Mouse (Mus musculus) spleen, adult 2 months (tissue): ENCODE measurements around the gene Pld5. TPM values are rescaled to one million over a fixed set of nuclear protein-coding genes. Genes with fewer than 3 reads are reported as not detected.
"Not testable (repeated sequence)": the region's sequence is repeated elsewhere in the genome, so short reads cannot be mapped to it uniquely, and the experiment has no call there.

Source experiments
- DNase-seq, 2 experiments: peaks; one replicate each; pipeline versions ENCODE4 v3.0.0 to v3.0.0-alpha.2; 2012 to 2021; ENCODE audit warnings: low spot score in 2 of 2, low read depth in 1 of 2
- H3K27ac ChIP-seq: fragments of 200-500 bp; 2 replicates; pipeline ENCODE4 v1.5.1; 2012; ENCODE audit warnings: low read length, inconsistent platforms; ENCODE audit not compliant: insufficient read depth
- H3K27me3 ChIP-seq: fragments of 200-500 bp; 2 replicates; pipeline ENCODE4 v1.6.1; 2012; ENCODE audit warnings: mild to moderate bottlenecking, moderate library complexity, low read length, inconsistent platforms; ENCODE audit not compliant: control insufficient read depth, insufficient read depth
- H3K36me3 ChIP-seq: fragments of 200-500 bp; 2 replicates; pipeline ENCODE4 v1.6.1; 2012; ENCODE audit warnings: mild to moderate bottlenecking, low read length, inconsistent platforms; ENCODE audit not compliant: control insufficient read depth, insufficient read depth
- H3K4me1 ChIP-seq: fragments of 200-500 bp; 2 replicates; pipeline ENCODE4 v1.6.1; 2011; ENCODE audit warnings: inconsistent platforms; ENCODE audit not compliant: control insufficient read depth, insufficient read depth, insufficient read length
- H3K4me3 ChIP-seq: fragments of 200-500 bp; 2 replicates; pipeline ENCODE4 v1.5.1; 2011; ENCODE audit warnings: mild to moderate bottlenecking, inconsistent platforms; ENCODE audit not compliant: insufficient read depth, insufficient read length; ENCODE audit errors: extremely low read depth
- CTCF ChIP-seq: fragments of 200-500 bp; IDR thresholded peaks from 2 replicates; pipeline ENCODE4 v1.5.1; 2011; ENCODE audit warnings: mild to moderate bottlenecking, inconsistent platforms; ENCODE audit not compliant: insufficient read depth, insufficient read length, insufficient replicate concordance; ENCODE audit errors: extremely low read depth
- POLR2A ChIP-seq: fragments of 200-500 bp; IDR thresholded peaks from 2 replicates; pipeline ENCODE4 v1.6.1; 2011; ENCODE audit warnings: low read depth, low read length, inconsistent platforms
- WGBS: fragments of 180-500 bp; shearing (Covaris S2); methylation state at CpG from one replicate; pipeline ENCODE4 v1.1.7; 2018; 5-methylcytosine and 5-hydroxymethylcytosine counted together
- polyA plus RNA-seq: library from polyadenylated mRNA; depleted of rRNA; stranded (reverse); fragments of >200 nt; gene quantifications from 2 replicates; pipeline ENCODE4 v1.2.3, GENCODE M21; 2012

The Pld5 gene
- polyA plus RNA-seq, 1 experiment = not detected

- no peak overlapping the region for H3K4me3 ChIP-seq
- no peaks in the 10 kb centered on the region for H3K27me3 ChIP-seq
- TF ChIP-seq POLR2A = no peak
- no peak for TF ChIP-seq CTCF
- H3K36me3 ChIP-seq = no peaks in the 10 kb centered on the region
- no peak overlapping the region for H3K27ac ChIP-seq
- 89% methylated on average over 5 of the region's 5 CpGs for WGBS
- no peaks in the 10 kb centered on the region for H3K4me1 ChIP-seq
- DNase-seq = no peak
These were observed 286.7 kb downstream of the Pld5 start for GRCm38 (mm10) chr1:175988448-175988847.

GRCm38 (mm10) chr1:175979014-175979413, 296.1 kb downstream of the Pld5 start, which contains the start of gene Rbm8a2:
Rbm8a2 (minus strand) TSS chr1:175979114.
- not testable (repeated sequence) for H3K36me3 ChIP-seq, H3K27ac ChIP-seq, DNase-seq, H3K4me1 ChIP-seq, H3K27me3 ChIP-seq, H3K4me3 ChIP-seq
- 89% methylated on average over 7 of the region's 7 CpGs for WGBS

DNA sequence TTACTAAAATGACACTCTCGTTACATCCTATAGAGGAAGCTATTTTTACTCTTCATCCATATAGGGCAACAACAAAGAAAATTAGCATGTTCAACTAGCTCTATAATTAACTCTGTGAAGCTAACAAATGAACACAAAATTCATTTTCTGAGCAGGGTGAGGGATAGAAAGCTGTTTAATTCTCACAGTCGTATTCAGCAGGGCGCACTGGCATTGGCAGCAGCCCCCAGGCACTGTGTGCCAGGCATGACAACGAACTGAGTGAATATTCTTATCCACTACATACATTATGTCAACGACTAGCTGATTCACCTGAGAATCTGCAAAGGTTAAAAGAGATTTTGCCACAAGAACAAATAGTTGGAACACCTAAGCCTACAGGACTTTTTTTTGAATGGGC, 304.4 kb downstream of the Pld5 start:
- 84% methylated on average over 5 of the region's 5 CpGs for WGBS
- H3K27me3 ChIP-seq = no peaks in the 10 kb centered on the region
- DNase-seq = no peak
- H3K27ac ChIP-seq = no peak overlapping the region
- no peak overlapping the region for H3K4me3 ChIP-seq
- no peaks in the 10 kb centered on the region for H3K4me1 ChIP-seq
- no peaks in the 10 kb centered on the region for H3K36me3 ChIP-seq
- TF ChIP-seq POLR2A = no peak
- TF ChIP-seq CTCF = no peak

DNA sequence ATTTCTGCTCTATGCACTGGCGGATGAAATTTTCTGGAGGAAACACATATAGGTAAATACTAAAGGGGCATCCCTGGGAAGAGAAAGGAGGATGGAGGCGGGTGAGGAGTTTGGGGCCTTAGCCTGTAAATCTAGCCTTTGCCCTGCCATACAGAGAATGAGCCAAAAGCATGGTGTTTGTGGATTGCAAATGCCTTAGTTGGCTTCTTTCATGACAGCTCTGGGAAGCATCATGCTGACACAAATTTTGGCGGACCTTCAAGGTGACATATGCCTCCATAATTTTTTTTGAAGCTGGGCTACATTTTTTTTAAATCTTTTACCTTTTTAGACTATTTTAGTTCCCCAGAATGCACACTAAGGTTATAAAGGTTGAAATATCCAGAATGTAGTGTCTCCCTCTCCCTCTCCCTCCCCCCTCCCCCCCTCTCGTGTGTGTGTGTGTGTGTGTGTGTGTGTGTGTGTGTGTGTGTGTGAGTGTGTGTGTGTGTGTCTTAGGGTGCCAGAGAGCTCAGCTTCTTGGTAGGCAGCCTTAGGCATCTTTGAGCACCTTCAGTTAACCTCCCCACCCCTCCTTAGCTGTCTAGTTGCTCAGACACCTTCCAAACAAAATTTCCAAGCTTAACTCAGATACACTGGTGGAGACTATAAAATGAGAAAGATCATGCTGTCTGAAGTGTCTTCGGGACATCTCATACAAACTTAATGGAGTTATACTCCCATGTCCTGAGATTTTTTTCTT, 307.9 kb downstream of the Pld5 start:
- Histone ChIP-seq H3K36me3 (no peaks in the 10 kb centered on the region), H3K27ac (no peak overlapping the region), H3K4me3 (no peak overlapping the region), H3K4me1 (no peaks in the 10 kb centered on the region), H3K27me3 (no peaks in the 10 kb centered on the region)
- 84% methylated on average over 5 of the region's 5 CpGs for WGBS
- TF ChIP-seq POLR2A (no peak), CTCF (no peak)
- DNase-seq = no peak

- Histone ChIP-seq H3K27ac (no peak overlapping the region), H3K27me3 (no peaks in the 10 kb centered on the region), H3K4me1 (no peaks in the 10 kb centered on the region), H3K4me3 (no peak overlapping the region), H3K36me3 (no peaks in the 10 kb centered on the region)
- DNase-seq = no peak
- TF ChIP-seq CTCF = no peak
- WGBS = 88% methylated on average over 2 of the region's 2 CpGs
These were observed 313.3 kb downstream of the Pld5 start for GRCm38 (mm10) chr1:175961786-175962185.

GRCm38 (mm10) chr1:175950851-175951250, 324.3 kb downstream of the Pld5 start:
- TF ChIP-seq POLR2A (no peak), CTCF (no peak)
- no peaks in the 10 kb centered on the region for H3K27me3 ChIP-seq
- no peaks in the 10 kb centered on the region for H3K36me3 ChIP-seq
- no peak for DNase-seq
- H3K4me1 ChIP-seq = no peaks in the 10 kb centered on the region
- no peak overlapping the region for H3K4me3 ChIP-seq
- H3K27ac ChIP-seq = no peak overlapping the region
- WGBS = 92% methylated on average over 2 of the region's 2 CpGs

GRCm38 (mm10) chr1:175950421-175950820, 324.7 kb downstream of the Pld5 start:
- H3K4me3 ChIP-seq = no peak overlapping the region
- 87% methylated on average over 3 of the region's 3 CpGs for WGBS
- H3K27me3 ChIP-seq = no peaks in the 10 kb centered on the region
- TF ChIP-seq CTCF = no peak
- no peak for TF ChIP-seq POLR2A
- no peak overlapping the region for H3K27ac ChIP-seq
- no peaks in the 10 kb centered on the region for H3K36me3 ChIP-seq
- no peaks in the 10 kb centered on the region for H3K4me1 ChIP-seq
- no peak for DNase-seq
